24 mouse cellular contexts compared by ENCODE assay signal in genomic region chr2:11118625-11119024, GRCm38 (mm10). TPM values are rescaled to one million over a fixed set of nuclear protein-coding genes. Genes with fewer than 3 reads are reported as not detected.
DNase-seq lines count a peak whose midpoint lies in the region; ATAC-seq lines count a peak whose summit lies in the region.
"Had no signal": no experiment of that assay in that cellular context is flagged by ENCODE, and none has a peak within 500 bp of the region (broad histone marks: within the 10 kb centered on the region; RNA-seq: fewer than 3 reads in every experiment).

No protein-coding gene starts in this region.

- H3K27me3 ChIP-seq in midbrain, embryonic 16.5 days (ENCODE audit: control insufficient read depth, insufficient read depth, low read depth, low read length), result no peaks in the 10 kb centered on the region
- H3K27me3 ChIP-seq in kidney, embryonic 16.5 days (ENCODE audit: insufficient read depth, low read length), result no peaks in the 10 kb centered on the region
- H3K27me3 ChIP-seq: hindbrain, embryonic 13.5 days; intestine, embryonic 15.5 days; limb, embryonic 12.5 days; neural tube, embryonic 15.5 days had no signal

- ATAC-seq in common myeloid progenitor, adult 5-6 weeks (replicated peaks; ENCODE audit: low read depth, poor library complexity, severe bottlenecking), result peak; percentile 50; the same call in 1 of the 2 replicates
- ATAC-seq in neutrophil, adult 5-6 weeks (ENCODE audit: extremely low read depth, insufficient number of reproducible peaks, low FRiP score, poor library complexity, severe bottlenecking), result peak; percentile 30; the same call in 1 of the 2 replicates
- ATAC-seq in midbrain, embryonic 16.5 days, result no peak
- no peak for ATAC-seq in kidney, embryonic 16.5 days (ENCODE audit: low FRiP score, low TSS enrichment)
- ATAC-seq: forebrain, embryonic 16.5 days; intestine, embryonic 15.5 days; liver, postnatal 0 days; lung, postnatal 0 days had no signal

- no peak overlapping the region for H3K4me3 ChIP-seq in midbrain, embryonic 16.5 days (ENCODE audit: low read depth, low read length)
- H3K4me3 ChIP-seq in kidney, embryonic 16.5 days (ENCODE audit: low read length), result no peak overlapping the region
- H3K4me3 ChIP-seq: embryonic facial prominence, embryonic 10.5 days; forebrain, embryonic 10.5 days; heart, adult 2 months; hindbrain, embryonic 13.5 days; intestine, embryonic 15.5 days; limb, embryonic 12.5 days; myocyte; neural tube, embryonic 15.5 days had no signal

- peak; percentile 6 for DNase-seq in lung, postnatal 25 days (ENCODE audit: low spot score)
- DNase-seq in lung, postnatal 10 days, result no peak
- peak; percentile 76 for DNase-seq in CD4-positive, CD25-positive, alpha-beta regulatory T cell, adult 2 months (ENCODE audit: low read depth, low spot score)
- DNase-seq in neural tube, embryonic 10.5 days (ENCODE audit: extremely low spot score, low spot score), result no peak
- DNase-seq: adrenal gland, postnatal 25 days; cerebellum, adult 9-11 months; gastrocnemius, postnatal 14 days; heart, adult 2 months; liver, postnatal 0 days; midbrain, embryonic 14.5 days had no signal

- no peak overlapping the region for H3K4me2 ChIP-seq in midbrain, embryonic 16.5 days (ENCODE audit: low read length)
- H3K4me2 ChIP-seq in kidney, embryonic 16.5 days (replicated peaks; ENCODE audit: low read depth, low read length), result no peak overlapping the region
- H3K4me2 ChIP-seq: hindbrain, embryonic 13.5 days; intestine, embryonic 15.5 days; limb, embryonic 12.5 days; liver, embryonic 11.5 days; neural tube, embryonic 15.5 days had no signal

- H3K4me1 ChIP-seq in midbrain, embryonic 16.5 days (ENCODE audit: control insufficient read depth, insufficient read depth, low read length), result no peaks in the 10 kb centered on the region
- H3K4me1 ChIP-seq in kidney, embryonic 16.5 days (ENCODE audit: insufficient read depth, low read length), result 0 out of 2 replicates have a peak, but pooled peaks cover 3% of the 10 kb centered on the region
- H3K4me1 ChIP-seq: embryonic facial prominence, embryonic 10.5 days; forebrain, embryonic 10.5 days; hindbrain, embryonic 13.5 days; intestine, embryonic 15.5 days; limb, embryonic 12.5 days; neural tube, embryonic 15.5 days had no signal

- H3K9me3 ChIP-seq in midbrain, embryonic 16.5 days (replicated peaks; ENCODE audit: control insufficient read depth, low read length, poor library complexity, severe bottlenecking), result no peaks in the 10 kb centered on the region
- H3K9me3 ChIP-seq in kidney, embryonic 16.5 days (ENCODE audit: low read length), result no peaks in the 10 kb centered on the region
- H3K9me3 ChIP-seq: embryonic facial prominence, embryonic 10.5 days; forebrain, embryonic 10.5 days; hindbrain, embryonic 13.5 days; intestine, embryonic 15.5 days; limb, embryonic 12.5 days; neural tube, embryonic 15.5 days had no signal

- no peak overlapping the region for H3K27ac ChIP-seq in midbrain, embryonic 16.5 days (ENCODE audit: low read length)
- no peak overlapping the region for H3K27ac ChIP-seq in kidney, embryonic 16.5 days (ENCODE audit: low read length)
- H3K27ac ChIP-seq: embryonic facial prominence, embryonic 10.5 days; forebrain, embryonic 10.5 days; heart, adult 2 months; hindbrain, embryonic 13.5 days; intestine, embryonic 15.5 days; limb, embryonic 12.5 days; neural tube, embryonic 15.5 days had no signal

- H3K36me3 ChIP-seq in midbrain, embryonic 16.5 days (ENCODE audit: control insufficient read depth, insufficient read depth, low read length), result no peaks in the 10 kb centered on the region
- H3K36me3 ChIP-seq in kidney, embryonic 16.5 days (ENCODE audit: insufficient read depth, low read length), result no peaks in the 10 kb centered on the region
- H3K36me3 ChIP-seq: embryonic facial prominence, embryonic 10.5 days; forebrain, embryonic 10.5 days; hindbrain, embryonic 13.5 days; intestine, embryonic 15.5 days; limb, embryonic 12.5 days; neural tube, embryonic 15.5 days had no signal

- no peak overlapping the region for H3K9ac ChIP-seq in midbrain, embryonic 16.5 days (ENCODE audit: low read depth, low read length)
- H3K9ac ChIP-seq in kidney, embryonic 16.5 days (replicated peaks; ENCODE audit: low read length), result no peak overlapping the region
- H3K9ac ChIP-seq: hindbrain, embryonic 13.5 days; intestine, embryonic 15.5 days; limb, embryonic 12.5 days; liver, postnatal 0 days; neural tube, embryonic 15.5 days had no signal

- WGBS in midbrain, embryonic 16.5 days, result 95% methylated on average over 1 of the region's 1 CpGs
- WGBS in kidney, embryonic 16.5 days, result 85% methylated on average over 1 of the region's 1 CpGs

RNA-seq across cellular contexts. Expression of gene Prkcq, which starts 53.3 kb away (rescaled TPM):
- 10.1 and 16.0 TPM in 2 replicates for total RNA-seq in common myeloid progenitor, adult 5-6 weeks (2017)
- 21.2 and 22.0 TPM in 2 replicates for total RNA-seq in neutrophil, adult 5-6 weeks (2017)
- polyA plus RNA-seq in midbrain, embryonic 16.5 days (2015; fragmentation: Nextera tagmentation; extraction: Ambion mirVana), result 7.1 and 7.8 TPM in 2 replicates
- polyA plus RNA-seq in kidney, embryonic 16.5 days (2015; fragmentation: Nextera tagmentation; extraction: Ambion mirVana), result 5.0 and 5.5 TPM in 2 replicates

Comparison
In these comparisons a context has a peak if more than half of its experiments do, and no peak if none do; other contexts are left out.
1. DNase-seq: peak in lung, postnatal 25 days (single experiment) and CD4-positive, CD25-positive, alpha-beta regulatory T cell, adult 2 months (single experiment); none in lung, postnatal 10 days (single experiment) and neural tube, embryonic 10.5 days (single experiment).
2. ATAC-seq: peak in common myeloid progenitor, adult 5-6 weeks (single experiment) and neutrophil, adult 5-6 weeks (single experiment); none in midbrain, embryonic 16.5 days (single experiment) and kidney, embryonic 16.5 days (single experiment).